Mouse (Mus musculus): ENCODE data around the gene Krt75. TPM values are rescaled to one million over a fixed set of nuclear protein-coding genes. Genes with fewer than 3 reads are reported as not detected.
"Not testable (repeated sequence)": the region's sequence is repeated elsewhere in the genome, so short reads cannot be mapped to it uniquely, and the experiment has no call there.

Gene Krt75
- total RNA-seq, 2 experiments from 2014 or later: not detected

DNA sequence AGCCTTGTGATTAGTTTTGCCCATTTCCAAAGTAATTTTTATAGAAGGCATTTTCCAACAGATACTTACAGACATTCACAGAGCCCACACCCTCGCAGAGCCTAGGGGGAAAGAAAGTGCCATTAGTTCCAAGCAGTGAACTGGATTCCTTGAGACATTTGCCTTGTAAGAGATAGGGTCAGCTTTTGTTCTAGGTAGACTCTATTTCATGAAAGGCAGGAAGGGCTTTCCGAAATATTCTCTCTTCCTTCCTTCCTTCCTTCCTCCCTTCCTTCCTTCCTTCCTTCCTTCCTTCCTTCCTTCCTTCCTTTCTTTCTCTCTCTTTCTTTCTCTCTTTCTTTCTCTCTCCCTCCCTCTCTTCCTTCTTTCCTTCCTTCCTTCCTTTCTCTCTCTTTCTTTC, 56.5 kb downstream of the Krt75 start, which contains the start of gene Gm49425:
Gene Gm49425, minus strand, starts transcription at position 101 of the 400 bp plus-strand sequence.
- not testable (repeated sequence) for DNase-seq

Small RNA genes within 50 kb of the gene (microRNA-seq; reads per million reads assigned to microRNA genes)
- gene Gm44393 (0 reads per million in 2 experiments), gene Gm44460 (0 reads per million in 2 experiments)

Other genes starting within 250 kb of the Krt75 start
- gene Krt80, start 203.7 kb downstream of the Krt75 start, total RNA-seq (2021): 1 to 10 TPM in 1 of 2 experiments, under 1 TPM in 1; 0.66 to 1.4 TPM
- under 1 TPM in 1 of 2 experiments, not detected in 1; 0.45 TPM for gene Krt7, start 162.9 kb downstream of the Krt75 start, total RNA-seq (2021)
- gene Krt87, start 135.1 kb downstream of the Krt75 start, total RNA-seq (2021): under 1 TPM; 0.11 to 0.12 TPM
- not detected for gene Krt88, start 126.2 kb downstream of the Krt75 start, total RNA-seq (2021)
- gene Krt81, start 110.2 kb downstream of the Krt75 start, total RNA-seq (2021): not detected
- gene Krt86, start 100.4 kb downstream of the Krt75 start, total RNA-seq (2021): not detected
- gene Krt83, start 82.4 kb downstream of the Krt75 start, total RNA-seq (2021): under 1 TPM in 1 of 2 experiments, not detected in 1; 0.40 TPM
- not detected for gene Gm49425, start 56.6 kb downstream of the Krt75 start, total RNA-seq (2021)
- not detected for gene Krt84, start 41.1 kb downstream of the Krt75 start, total RNA-seq (2021)
- gene Krt82, start 23.2 kb downstream of the Krt75 start, total RNA-seq (2021): not detected
- not detected for gene Krt90, start 11.0 kb downstream of the Krt75 start, total RNA-seq (2021)
- gene Gm5414, start 54.3 kb upstream of the Krt75 start, total RNA-seq (2021): not detected
- not detected for gene Gm5478, start 73.5 kb upstream of the Krt75 start, total RNA-seq (2021)
- not detected for gene Krt6b, start 106.4 kb upstream of the Krt75 start, total RNA-seq (2021)
- gene Krt6a, start 120.4 kb upstream of the Krt75 start, total RNA-seq (2021): not detected
- gene Krt5, start 139.0 kb upstream of the Krt75 start, total RNA-seq (2021): not detected
- under 1 TPM; 0.18 to 0.28 TPM for gene Krt71, start 169.2 kb upstream of the Krt75 start, total RNA-seq (2021)
- not detected for gene Krt72, start 212.6 kb upstream of the Krt75 start, total RNA-seq (2021)
- gene Krt73, start 228.4 kb upstream of the Krt75 start, total RNA-seq (2021): not detected
- not detected for gene Krt2, start 244.3 kb upstream of the Krt75 start, total RNA-seq (2021)

All from gastrocnemius, postnatal 10 days (tissue).